Mouse (Mus musculus): ENCODE results near the gene Ptpa. TPM values are rescaled to one million over a fixed set of nuclear protein-coding genes. Genes with fewer than 3 reads are reported as not detected.

Ptpa gene
- polyA plus RNA-seq, 3 experiments from 2014 or later: 36.5 to 78.0 (median 49.8) TPM

DNA sequence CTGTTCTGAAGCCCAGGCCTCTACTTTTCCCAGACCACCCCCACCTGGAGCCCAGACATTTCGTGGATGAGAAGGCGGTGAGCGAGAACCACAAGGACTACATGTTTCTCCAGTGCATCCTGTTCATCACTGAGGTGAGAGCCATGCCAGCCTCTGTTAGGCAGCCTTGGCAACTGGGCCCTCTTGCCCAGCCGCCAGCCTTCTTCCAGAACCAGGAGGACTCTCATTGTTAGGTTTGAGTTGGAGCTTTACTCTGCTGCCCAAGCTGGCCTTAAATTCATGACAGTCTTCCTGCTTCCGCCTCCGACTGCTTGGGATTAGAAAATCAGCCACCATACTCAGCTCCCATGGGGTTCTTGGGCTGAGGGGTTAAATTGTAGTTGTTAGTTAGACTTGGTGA lies 23.8 kb downstream of the Ptpa start:
- ATAC-seq: no peak

DNA sequence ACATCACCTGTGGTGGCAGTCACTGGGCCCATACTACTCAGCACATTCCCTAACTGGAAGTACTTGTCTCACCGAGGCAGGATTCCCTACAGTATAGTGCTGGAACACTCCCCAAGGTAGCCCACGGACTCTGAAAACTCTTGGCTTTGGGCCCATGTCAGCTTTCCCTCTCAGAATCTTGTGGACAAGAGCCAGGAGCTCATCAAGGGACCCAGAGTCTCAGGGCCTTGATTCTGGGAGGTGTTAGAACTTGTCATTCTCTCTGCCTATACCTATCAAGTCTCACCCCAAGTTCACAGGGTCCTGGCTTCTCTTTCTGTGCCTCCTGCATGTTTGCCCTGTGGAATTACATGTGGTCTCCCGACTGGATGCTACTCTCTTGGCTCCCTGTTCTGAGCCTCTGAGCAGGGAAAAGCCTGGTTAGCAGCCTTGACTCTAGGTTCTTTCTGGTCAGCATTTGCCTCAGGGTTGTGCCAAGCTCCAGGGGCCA lies 24.4 kb downstream of the Ptpa start:
- ATAC-seq: no peak

DNA sequence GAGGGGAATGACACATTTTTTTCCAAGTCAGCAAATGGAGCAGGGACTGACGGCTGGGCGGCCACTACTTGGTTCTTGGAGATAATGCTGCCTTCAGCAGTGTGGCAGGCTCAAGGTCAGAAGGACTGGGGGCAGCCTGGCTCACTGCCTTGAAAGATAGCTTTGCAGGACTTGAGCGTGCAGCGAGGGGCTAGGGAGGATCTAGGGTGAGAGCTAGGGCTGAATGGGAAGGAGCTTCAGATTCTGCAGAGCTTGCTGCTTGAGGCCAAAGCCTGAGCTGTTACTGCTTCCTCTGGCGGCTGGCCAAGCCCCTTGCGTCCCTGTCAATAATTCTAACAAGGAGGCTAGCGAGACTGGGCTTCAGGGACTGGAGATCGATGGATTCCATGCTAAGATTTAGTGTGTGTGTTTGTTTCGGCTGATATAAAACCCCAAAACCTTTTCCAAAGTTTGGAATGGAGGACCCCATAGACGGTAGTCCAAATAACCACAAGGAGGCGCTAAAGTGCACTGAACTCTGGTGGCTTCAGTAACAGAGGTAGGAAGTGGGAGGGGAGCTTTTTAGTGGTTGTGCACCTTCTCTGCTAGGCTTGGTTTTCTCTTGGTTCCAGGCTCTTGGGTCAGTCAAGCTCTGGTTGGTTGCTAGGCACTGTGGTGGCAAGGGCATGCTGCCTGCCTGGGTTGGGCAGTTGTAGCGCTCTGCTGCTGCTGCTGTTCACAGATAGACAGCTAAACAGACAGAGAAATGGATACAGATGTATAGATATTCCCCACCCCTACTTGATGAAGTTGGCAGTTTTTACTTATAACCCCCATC lies 25.1 kb downstream of the Ptpa start:
- peak; percentile 81 for ATAC-seq

DNA sequence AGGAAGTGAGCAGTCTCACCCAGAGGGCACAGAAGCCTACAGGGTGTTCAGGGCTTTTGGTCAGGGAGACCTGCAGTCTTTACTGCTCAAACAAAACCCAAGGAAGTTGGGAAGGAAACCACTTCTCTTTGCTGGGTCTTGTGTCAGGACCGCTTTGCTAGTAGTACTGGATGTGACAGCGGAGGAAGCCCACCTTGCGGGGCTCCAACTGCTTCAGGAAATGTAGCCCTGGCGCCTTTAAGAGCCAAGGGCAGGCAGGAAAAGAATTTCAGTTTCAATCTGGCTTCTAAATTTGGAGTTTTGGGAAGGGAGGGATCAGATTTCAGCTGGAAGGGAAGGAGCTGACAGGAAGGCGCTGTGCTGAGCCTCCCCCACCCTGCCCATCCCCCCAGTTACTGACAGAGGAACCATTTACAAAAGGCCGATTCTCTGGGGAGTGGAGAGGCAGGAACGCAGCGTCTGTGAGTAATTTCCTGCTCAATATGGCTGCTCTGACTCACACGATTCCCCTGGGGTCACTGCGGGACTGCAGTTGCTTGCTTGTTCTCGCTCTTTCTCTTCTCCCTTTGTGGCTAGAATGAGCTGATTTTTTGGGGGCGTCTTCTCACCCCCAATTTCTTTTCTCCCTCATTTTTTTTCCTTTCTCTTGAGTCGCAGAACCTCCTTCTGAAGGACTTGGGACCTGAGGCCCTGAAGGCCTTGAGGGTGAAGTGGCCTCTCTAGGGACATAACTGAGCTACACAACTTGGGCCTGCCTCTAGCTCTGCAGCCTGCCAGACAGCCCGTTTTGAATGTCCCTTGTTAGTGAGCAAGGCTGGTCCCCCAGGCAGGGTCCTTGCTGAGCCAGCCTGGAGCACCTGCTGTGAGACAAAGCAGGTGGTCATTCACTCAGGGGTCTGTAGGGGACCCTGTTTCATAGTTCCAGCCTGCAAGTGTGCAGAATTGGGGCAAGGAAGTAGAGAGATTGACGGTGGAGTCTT lies 26.0 kb downstream of the Ptpa start:
- ATAC-seq: peak; percentile 74

DNA sequence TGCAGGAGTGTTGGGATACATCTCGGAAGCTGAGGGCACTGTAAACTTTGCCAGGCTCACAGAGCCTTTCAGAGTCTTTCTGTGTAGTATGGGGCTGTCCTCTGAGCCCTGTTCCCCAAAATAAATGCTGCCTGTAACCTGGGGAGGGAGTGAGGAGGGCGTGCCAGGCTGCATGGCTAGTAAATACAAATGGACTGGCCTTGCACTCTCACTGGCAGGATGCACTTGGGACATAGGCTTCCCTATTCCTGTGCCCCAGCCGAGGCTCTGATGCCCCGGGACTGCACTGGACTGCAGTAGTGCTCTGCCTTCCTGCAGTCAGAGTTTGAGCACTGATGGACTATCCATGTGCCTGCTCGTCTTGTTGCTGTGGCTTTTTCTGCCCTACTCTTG lies 26.7 kb downstream of the Ptpa start:
- ATAC-seq: no peak

DNA sequence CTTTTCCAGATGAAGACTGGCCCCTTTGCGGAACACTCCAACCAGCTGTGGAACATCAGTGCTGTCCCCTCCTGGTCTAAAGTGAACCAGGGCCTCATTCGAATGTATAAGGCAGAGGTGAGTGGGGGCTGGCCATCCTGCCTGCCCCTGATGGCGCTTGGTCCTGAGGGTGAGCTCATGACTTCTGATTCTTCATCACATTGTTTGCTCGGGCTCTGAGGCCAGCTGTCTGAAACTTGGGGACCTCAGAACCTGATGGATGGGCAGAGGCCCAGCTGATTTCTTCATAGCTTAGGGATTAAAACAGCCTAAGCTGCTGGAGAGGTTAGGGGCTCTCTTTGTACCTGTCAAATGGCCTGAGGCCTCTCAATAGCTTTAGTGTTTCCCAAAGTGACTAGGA lies 27.4 kb downstream of the Ptpa start:
- ATAC-seq: no peak

DNA sequence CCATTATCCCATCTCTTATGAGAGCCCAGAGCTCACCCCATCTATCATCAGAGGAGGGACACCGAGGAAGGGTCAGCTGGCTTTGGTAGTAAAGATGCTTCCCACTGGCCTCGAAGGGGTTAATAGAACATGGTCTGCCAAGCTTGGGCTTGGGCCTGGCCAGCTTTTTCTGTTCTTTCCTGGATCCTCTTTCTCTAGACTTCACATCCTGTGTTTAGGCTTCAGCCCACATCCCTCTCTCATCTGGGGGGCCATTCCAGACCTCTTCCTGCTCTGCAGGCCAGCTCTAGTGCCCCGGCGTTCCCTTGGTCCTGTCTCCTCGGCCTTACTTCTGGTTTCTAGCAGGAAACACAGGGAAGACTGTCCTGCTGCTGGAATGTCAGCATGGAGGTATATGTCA lies 28.2 kb downstream of the Ptpa start:
- ATAC-seq: no peak

DNA sequence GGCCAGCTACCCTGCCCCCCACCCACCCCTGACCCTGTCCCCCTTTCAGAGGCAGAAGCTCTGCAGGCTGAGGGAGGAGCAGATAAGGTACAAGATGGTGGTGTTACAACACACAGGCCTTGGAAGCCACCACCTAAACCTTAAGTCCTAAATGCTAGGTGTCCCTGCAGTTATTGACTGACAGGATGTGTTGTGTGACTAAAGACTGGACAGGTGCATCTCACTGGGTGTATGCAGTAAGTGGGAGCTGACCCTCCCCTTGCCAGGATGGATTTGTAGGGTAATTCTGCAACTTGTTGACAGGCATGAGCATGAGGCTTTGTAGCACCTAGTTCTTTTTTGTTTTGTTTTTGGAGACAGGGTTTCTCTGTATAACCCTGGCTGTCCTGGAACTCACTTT lies 28.6 kb downstream of the Ptpa start:
- ATAC-seq: no peak

DNA sequence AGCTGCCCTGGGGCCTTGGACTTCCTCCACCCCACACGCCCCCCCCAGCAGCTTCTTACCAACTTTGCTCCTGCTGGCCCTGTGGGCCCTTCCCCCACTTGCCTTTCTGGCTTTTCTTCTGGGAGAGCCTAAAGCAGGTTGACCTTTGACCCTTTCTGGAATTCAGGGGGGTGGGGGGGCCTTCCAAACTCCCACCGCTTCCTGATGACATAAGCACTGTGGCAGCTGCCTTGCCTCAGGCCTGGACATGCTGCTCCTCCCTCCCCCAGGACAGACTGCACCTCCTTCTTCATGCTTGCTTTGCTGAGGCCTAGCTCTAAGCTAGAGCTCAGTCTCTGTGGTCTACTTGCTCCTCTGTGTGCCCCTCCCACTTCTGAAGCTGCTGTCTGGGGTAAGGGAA lies 29.5 kb downstream of the Ptpa start:
- ATAC-seq: no peak

DNA sequence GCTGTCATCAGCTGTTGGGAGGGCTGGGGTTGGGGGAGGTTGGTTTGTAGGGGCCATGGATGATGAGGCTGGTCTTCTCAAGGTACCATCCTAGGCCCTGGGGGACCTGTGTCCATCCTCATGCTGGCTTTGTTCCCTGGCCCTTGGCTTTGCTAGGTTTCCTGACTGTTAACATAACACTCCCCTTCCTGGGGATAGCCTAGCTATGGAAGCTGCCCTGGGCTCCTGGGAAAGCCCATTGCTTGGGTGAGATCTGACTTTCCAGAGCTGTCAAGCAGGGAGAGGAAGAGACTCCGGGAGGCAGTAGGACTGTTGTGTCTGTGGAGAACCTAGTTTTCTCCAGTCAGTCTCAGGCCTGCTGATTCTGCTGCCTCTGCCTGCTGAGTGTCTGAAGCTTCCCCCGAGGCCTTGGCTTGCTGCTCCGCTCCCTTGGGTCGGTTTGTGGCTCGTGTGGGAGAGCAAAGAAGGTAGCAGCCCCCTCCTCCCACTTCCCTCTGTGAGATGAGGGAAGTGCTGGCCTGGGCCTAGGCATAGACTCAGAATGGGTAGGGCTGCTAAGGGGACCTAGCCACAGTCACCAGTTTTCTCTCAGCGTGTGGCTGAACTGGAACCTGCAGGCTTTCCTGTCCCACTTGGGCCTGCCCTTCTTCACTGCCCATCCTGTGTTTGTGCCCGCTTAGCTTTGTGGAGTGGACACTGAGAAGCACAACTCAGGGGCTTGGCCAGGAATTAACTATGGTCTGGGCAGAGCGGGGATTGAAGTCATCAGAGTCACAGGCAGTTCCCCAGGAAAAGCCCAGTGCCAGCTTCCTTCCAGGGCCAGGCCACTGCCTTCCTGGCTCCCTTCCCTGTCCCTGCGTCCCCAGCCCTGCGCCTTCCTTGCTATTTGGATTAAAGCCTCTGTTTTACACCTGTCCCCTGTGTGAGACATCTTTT lies 31.3 kb downstream of the Ptpa start:
- no peak for ATAC-seq

DNA sequence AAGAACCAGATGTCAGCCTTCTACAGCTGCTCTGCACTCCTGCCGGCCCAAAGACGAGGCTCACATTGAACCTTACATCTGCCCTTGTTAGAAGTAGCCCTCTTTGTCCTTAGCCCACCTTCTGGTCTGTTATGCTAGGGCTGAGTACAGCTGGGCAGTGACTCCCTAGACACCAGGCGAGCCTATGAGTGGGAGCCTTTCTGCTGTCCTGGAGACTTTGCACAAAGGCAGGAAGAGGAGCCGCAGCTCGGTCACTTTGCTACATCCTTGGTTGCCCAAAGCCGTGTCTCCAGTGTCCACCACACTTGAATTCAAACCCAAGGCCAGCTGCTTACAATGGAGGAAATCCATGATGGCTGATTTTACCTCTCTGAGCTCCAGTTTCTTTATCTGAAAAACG lies 32.5 kb downstream of the Ptpa start:
- no peak for ATAC-seq

DNA sequence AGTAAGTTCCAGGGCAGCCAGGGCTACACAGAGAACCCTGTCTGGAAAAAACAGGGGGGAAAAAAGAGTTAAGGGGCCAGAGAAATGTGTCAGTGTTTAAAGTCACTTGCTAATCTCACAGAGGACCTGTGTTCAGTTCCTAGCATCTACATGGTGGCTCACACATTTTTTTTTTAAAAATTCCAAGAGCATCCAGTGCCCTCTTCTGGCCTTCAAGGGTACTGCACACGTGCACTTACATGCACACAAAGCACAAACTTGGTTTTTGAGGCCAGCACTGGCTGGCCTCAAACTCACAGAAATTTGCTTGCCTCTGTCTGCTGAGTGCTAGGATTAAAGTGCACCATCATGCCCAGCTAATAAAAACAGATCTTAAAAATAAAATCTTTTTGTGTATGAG lies 34.7 kb downstream of the Ptpa start:
- no peak for ATAC-seq

DNA sequence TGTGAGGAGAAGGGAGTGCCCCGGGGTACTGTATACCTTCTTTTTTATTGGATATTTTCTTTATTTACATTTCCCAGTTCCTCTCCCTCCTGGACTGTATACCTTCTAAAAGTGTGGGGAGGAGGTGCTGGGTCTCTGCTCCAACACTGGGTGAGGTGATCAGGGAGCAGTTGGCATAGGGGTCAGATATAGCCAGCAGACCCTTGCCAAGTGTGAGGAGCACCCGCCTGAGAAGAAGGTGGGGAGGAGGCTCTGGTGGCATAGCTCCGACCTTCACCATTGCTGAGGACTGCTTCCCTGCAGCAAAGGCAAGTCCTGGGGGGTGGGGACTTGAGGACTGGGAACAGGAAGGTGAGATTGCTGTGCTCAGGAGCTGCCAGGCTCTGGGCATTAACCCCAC lies 35.7 kb downstream of the Ptpa start:
- no peak for ATAC-seq

DNA sequence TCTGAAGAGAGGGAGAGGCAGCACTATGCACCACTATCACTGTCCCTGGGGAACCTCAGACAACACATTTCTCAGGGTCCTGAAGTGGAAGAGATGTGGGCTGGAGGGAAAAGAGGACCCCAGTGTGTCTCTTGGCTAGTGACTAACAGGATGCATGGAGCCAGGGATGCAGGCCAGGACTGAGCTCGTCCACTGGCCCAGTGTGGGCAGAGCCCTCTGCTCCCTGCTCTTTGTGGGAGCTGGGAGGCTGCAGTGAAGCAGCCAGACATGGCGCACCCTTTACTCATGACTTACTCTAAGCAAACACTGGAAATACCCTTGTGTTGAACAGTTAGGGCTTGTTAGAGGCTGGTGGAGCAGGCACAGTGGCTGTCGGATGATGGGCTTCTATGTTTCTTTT lies 37.7 kb downstream of the Ptpa start:
- no peak for ATAC-seq

DNA sequence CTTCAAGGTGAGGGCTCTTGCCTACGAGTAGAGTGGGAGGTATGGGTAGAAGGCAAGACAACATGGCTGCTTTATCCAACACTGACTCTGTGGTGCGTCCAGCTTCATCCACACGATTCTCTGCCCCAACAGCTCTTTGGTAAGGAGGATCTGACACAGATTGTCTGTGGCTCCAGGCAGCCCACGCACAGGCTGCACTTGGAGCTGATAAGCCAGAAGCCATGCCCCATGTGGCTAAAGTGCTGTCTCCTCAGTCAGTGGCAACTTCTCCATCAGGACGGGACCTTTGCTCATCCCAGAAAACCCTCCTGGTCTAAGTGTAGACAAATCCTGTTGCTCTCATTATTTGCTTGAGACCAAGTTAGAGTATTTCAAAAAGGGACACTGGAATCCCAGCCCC lies 38.7 kb downstream of the Ptpa start:
- ATAC-seq: no peak

DNA sequence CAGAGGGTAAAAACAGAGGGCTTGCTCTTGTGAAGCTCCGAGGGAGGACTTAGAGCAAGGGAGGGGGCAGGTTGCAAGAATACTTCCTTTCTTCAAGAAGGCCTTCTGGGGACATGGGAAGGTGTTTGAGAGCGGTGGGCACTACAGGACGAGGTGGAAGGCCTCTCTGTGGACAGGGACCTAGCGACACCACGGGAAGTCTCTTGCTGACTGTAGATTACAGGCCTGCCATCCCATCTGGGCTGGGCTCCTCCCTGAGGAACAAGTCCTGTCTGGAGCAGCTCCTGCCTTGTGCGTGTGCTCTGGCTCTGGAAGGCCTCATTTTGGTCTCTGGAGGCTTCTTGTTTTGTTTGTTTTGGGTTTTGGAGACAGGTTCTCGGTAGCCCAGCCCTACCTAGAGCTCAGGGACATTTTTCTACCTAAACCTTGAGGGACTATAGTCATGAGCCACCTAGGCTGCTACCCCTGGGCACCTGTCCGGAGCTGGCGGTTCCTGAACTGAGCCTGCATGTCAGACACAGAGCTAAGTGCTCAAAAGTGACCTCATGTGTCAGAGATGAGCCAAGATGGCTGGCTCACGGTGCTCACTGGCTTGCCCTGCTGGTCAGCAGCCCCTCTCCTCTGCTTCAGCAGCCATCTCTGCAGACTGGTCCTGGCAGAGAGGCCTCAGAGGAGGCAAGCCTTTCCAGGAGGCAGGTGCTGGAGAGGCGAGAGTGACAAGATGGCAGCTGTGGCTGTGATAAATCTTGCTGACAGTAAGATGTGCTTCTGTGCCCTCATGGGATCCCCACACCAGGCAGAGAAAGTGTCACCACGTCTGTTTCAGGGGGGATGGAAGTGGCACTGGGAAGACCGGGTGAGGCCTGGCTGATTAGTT lies 40.5 kb downstream of the Ptpa start:
- ATAC-seq: no peak

DNA sequence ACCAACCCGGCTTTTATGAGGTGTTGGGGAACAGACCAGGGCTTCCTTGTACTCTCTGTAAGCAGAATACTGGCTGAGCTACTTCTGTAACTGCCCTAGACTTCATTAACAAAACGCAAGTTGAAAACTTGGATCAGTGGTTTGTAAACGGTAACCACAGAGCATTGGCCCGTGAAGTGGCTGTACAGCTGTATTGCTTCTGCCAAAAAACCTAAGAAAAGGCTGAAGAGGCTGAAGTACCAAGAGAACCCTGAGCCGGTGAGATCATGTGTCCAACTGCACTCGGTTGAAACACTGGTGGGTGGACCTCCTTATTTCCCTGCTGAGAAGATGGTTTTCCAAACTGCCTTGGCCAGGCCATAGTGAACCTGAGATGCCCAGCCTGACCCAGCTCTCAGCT lies 42.5 kb downstream of the Ptpa start:
- no peak for ATAC-seq

DNA sequence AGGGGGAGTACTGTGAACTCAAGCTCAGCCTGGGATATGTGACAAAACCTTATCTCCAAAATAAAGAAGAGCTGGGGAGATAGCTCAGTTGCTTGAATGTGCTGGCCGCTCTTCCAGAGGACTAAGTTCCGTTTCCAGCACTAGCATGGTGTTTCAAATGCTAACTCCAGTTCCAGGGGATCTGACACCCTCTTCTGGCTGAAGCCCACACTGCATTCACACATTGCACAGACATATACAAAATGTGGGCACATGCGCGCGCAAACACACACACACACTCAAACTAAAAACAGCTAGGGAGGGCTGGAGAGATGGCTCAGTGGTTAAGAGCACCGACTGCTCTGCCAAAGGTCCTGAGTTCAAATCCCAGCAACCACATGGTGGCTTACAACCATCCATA lies 43.4 kb downstream of the Ptpa start:
- ATAC-seq: no peak

DNA sequence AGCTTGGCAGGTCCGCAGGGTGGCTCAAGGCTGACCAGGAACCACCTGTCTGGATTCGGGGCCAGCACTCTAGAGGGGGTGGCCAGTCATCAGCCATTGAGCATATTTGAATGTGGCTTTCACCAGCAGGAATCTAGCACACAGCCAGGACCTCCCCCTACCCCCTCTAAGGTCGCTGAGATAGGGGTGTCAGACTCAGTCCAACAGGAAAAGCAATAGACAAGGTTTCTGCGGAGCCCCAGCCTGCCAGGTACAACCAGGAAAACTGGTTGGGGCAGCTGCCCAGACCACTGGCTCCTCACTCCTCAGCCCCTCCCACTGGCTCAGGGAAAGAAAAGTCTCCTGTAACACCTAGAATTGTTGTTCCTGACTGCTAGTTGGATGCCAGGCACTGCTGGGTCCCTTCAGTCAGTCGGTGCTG lies 47.5 kb downstream of the Ptpa start:
- no peak for ATAC-seq

DNA sequence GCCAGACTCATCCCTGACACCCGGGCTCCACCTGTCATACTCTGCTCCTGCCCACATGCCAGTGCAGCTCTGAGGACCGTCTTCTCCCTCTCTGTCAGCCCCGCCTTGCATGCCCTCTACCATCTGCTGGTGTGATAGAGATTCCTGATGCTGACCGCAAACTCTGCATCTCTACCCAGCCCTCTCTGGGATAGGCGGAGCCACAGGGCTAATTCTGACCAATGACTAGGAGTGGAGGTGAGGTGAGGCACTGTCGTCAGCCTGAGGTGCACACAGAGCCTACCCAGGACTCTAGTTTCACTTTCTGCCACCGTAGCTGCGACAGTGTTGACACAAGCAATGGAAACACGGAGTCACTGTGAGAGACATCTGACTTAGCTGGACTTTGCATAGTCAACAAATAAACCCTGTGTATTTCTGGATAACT lies 48.1 kb downstream of the Ptpa start:
- ATAC-seq: peak; percentile 99

DNA sequence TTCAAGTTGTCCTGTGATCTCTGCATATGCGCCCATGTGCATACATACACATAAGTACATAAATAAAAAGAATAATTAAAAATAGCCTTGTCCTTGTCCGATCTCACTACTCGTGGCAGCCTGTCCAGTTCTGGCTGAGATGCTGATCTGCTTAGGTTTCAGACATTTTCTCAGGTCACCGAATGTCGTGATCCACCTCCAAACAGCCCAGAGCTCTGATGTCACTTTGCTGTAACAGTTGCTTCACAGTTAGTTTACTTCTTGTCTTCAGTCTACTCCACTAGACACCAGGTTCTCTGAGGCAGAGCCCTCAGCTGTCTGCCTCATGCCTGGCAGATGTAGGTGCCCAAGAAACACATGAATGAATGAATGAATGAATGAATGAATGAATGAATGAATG lies 48.6 kb downstream of the Ptpa start:
- no peak for ATAC-seq
